Mouse (Mus musculus): ENCODE measurements around the gene Gsto2.

Gsto2 gene

DNA sequence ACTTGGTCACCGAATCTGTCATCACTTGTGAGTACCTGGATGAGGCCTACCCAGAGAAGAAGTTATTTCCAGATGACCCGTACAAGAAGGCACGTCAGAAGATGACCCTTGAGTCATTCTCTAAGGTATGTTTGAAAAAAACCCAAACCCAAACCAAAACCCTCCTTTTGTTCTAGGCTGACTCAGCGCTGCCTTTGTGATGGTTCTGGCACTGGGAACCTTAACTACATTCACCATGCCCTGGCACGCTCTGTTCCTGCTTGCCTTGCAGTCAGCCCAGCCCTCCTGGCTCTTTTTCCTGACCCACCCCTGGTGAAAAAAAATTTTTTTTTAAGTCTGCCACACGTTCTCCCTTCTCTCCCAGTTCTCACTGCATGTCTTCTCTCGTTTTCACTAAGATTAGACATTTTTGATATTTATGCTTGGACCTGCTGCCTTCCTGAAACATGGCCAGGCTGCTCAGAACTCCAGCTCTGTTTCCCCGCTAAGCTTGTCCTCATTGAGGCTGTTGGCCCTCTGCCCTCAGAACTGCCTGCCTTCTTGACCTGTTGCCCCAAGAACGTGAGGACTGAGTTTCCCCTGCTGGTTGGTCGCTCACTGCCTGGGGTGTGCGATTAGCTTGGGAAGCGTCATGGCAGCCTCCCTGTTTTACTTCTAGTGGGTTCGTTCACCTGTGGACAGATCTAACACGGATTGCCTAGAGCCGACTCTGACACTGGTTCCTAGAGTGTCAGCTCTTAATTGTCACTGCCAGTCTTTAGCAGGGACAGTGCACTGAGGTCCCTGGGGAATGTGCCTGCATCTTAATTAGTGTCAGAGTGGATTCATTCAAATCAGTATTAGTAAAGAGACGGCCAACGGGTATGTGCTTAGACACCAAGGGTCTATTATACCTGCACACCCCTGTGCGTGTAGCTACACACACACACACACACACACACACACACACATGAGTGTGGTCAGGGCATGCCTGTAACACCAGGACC is 7.1 kb upstream of the Gsto2 start:
- no peak for DNase-seq (ENCODE audit: low read depth, low spot score)

DNA sequence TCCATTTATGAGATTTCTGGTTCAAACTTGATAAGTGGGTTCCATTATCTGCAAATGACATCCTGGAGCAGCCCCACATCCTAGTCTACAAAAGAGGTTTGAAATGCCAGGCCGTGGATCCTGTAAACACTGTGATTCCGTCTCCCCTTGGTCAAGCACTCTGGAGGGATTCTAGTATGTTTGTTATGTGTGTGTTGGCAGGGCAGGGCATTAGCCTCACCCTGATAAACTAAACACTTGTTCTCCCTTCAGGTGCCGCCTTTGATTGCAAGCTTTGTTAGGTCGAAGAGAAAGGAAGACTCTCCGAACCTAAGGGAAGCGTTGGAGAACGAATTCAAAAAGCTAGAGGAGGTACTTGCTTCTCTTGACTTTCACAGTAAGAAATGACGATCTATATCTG is 6.2 kb upstream of the Gsto2 start:
- no peak for DNase-seq (ENCODE audit: low read depth, low spot score)

DNA sequence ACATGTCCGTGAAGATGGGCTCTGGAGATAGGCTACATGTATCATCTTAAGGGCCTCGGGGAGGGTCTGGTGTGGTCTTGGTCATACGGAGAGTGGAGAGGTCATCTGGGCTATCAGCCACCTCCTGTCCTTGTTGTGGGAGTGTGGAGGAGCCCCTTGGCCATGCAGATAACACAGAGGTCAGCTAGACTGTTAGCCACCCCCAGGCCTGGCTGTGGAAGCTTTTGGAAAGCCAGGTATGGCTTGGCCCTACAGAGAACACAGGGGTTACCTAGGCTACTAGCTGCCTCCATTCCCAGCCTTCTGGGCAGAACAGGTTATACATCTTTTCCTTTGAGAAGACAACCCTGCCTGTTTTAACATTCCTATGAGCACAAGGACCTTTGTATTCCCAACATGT is 2.8 kb upstream of the Gsto2 start:
- DNase-seq (ENCODE audit: low read depth, low spot score) = no peak

DNA sequence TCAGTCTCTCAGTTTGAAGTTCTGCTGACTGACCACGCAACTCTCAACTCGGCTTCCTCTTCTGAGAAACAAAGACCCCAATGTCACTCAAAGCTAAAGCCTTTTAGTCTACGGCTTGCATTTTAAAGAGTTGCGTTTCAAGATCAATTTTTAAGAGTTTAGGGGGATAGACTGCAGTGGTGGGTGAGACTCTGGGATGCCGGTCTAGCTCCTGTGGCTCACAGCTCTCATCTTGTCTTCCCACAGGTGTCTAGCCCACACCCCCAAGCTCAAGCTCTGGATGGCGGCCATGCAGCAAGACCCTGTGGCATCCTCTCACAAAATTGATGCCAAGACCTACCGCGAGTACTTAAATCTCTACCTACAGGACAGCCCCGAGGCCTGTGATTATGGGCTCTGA is 1.3 kb upstream of the Gsto2 start:
- no peak for DNase-seq (ENCODE audit: low read depth, low spot score)

DNA sequence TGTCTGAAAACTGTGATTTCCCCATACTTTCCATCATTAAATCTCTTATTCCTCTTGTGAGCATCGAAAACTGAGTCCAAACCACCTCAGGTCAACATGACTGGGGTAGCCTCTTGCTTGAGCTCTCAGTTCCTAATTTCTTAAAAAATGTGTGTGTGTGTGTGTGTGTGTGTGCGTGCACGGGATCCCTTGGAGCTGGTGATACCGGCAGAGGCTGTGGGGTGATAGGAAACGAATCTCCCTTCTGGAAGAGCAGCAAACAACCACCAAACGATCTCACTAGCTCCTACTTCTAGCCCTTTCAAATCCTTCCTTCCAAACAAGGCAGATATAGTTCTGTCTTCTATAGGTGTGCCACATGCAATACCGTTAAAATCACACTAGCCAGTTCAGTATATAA is 613 bp upstream of the Gsto2 start:
- DNase-seq (ENCODE audit: low read depth, low spot score) = no peak

DNA sequence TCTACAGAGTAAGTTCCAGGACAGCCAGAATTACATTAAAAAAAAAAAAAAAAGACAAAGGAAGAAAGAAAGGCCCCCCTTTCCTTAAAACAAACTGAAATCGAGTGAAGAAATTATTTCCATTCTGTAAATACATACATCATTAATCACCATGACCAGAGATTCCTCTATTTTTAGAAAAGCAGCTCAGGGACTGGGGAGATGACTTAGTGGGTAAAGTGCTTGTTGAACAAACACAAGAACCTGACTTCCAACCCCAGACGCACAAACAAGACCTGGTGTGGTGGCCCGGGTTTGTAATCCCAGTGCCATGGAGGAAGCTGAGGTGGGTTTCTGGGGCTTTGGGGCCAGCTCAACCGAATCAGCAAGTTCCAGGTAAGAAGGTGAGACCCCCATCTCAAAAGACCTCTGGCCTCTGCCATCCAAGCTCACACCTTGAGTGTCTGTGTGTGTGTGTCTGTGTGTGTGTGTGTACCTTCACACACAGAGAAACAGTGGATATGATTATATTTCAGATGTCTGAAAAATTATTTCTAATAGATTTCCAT is 2.4 kb downstream of the Gsto2 start:
- no peak for DNase-seq (ENCODE audit: low read depth, low spot score)

DNA sequence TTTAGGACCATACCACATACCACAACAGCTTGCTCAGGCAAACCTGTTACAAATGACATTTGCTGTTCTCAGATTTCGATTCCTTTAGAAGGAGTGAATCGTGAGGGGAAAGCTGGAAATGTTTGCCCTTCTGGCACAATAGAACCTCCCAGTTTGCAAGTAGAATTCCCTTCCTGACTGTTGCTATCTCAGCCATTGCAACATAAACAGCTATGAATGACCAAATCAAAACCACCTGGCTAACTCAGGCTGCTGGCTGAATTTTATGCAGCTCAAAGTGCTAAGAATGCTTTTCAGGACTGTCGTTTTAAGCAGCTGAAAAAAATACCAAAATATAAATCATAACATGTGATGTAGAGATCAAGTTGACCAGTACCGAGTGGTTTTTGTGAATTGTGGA is 3.6 kb downstream of the Gsto2 start:
- no peak for DNase-seq (ENCODE audit: low read depth, low spot score)

DNA sequence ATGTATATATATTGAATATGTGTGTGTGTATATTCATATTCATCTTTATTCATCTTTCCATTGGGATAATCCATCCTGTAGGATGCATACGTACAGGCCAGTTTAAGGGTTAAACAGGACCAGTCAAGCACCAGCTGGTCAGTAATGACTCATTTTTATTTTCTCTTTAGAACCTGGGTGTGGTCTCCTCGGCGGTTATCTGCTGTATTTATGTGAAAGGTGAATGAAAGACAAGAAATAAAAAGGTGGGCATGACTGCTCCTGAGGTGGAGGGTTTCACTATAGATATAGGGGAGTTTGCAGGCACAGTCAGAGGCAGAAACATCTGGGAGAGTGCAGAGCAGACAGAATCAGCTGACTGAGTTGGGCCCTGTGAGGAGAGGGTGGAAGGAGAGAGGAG is 4.2 kb downstream of the Gsto2 start:
- DNase-seq (ENCODE audit: low read depth, low spot score) = no peak

DNA sequence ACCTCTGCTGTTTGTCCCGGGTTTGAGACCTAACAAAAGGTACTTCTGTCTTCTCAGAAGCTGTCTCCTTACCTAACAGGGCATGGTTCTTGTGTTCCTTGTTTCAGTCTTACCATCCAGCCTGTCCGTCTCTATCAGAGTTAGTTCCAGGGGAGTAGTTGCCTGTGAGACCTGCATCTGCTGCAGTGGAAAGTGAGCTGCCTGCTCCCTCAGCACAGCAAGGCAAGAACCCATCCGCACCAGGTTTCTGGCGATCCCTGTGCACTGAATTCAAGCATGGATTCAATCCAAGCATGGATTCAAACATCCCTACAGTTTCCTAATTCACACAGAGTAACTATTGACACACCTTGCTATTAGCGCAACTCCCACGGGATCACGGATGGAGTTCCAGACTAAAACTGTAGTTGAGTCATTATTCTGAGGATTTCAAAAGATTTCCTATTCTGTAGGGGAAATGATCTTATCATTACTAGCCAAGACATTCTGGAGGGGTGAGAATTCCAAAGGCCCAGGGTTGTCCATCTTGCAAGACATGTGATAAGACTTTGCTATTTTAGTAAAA is 4.8 kb downstream of the Gsto2 start:
- DNase-seq (ENCODE audit: low read depth, low spot score) = no peak

DNA sequence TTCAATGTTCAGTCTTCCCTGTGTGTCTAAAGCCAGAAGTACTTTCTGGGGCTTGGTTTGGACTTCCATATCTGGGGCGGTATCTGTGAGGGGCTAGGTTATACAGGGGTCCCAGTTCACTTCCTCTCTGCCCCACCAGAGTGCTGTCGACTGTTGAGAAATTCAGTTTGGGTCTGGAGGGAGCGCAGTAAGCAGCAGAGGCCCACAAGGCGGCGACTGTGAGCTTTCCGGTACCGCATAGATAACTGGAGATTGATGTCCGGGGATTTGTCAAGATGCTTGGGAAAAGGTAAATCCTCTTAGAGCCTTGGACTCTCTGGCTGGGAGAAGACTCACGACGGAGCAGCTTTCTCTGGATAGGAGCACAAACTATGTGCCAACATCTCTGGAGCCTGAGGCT is 6.2 kb downstream of the Gsto2 start:
- peak; percentile 39 for DNase-seq (ENCODE audit: low read depth, low spot score)

DNA sequence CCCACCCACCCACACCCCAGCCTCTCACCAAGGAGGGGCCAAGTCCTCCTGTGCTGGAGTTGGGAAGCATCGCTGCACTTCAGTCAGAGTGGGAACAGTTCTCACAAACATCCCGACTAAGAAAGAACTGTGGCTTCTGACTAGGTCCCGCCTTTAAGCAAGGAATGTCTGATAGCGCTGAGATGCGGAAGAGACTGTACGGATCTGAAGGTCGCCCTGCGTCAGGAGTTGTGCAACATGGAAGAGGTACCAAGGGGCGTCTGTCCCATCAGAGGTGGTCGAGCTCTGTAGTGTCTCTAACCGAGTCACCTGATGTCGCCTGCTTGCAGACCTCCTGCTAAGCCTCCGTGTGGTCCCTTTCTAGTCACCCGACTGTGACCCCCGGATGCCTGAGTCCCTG is 10.9 kb downstream of the Gsto2 start:
- no peak for DNase-seq (ENCODE audit: low read depth, low spot score)

DNA sequence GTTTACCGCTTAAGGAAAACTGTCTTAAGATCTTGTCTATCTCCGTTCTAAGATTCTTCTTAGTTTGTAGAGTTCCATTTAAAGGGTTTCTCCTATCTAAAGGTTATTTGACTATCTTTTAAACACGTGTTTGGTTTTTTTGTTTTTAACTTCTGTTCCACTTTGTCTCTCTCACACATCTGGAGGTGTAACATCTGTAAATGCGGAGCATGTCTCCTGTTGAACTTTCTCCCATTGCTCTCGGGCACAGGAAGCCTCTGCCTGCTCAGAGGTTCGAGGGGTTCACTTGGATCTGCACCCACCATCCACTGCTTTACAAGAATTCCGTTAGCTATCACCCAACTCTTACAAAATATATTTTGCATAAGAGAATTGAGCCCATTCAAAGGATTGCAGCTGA is 16.2 kb downstream of the Gsto2 start:
- DNase-seq (ENCODE audit: low read depth, low spot score) = no peak

DNA sequence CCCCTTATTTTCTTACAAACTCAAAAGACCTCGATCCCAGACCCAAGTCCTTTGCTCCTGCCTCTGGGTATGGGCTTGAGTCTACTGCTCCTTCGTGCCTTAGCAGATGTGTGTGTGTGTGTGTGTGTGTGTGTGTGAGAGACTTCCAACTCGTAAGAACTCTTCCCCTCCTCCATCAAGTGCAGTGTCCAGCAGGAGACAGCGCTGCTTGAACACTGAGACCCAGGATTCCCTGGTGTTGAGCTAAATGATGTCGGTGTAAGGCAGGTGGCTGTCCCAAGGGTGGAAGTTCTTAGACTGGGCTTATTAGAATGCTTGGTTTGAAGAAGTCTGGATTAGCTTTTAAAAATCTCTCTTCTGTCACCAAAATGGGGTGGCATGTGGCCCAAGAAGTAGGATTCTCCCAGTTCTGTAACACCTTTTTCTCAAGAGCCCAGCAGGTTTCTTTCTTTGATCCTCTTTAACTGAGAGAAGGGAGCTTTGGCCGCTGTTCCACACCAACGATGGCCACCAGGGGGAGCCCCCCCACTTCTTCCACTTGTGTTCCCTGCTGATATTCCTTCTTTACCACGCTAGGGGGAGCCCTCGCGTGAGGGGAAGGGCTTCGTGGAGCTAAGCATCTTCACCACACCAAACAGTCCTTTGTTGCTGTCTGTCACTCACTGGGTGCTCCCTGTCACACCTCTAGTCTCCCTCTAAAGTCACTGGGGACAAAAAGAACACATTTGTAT is 17.0 kb downstream of the Gsto2 start:
- peak; percentile 70 for DNase-seq (ENCODE audit: low read depth, low spot score)

DNA sequence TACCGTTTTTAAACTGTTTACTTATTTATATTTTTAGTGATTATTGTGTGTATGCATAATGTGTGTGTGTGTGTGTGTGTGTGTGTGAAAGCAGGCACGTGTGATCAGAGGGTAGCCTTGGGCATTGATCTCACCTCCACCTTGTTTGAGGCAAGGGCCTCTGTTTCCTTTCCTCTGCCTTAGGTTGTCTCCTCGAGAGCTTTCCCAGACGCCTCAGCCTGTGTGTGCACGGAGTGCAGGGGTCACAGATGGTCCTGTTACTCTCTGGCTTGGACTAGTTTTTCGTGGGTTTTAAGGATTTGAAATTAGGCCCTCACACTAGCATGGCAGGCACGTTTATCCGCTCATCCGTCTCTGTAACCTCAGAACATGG is 17.5 kb downstream of the Gsto2 start:
- no peak for DNase-seq (ENCODE audit: low read depth, low spot score)

DNA sequence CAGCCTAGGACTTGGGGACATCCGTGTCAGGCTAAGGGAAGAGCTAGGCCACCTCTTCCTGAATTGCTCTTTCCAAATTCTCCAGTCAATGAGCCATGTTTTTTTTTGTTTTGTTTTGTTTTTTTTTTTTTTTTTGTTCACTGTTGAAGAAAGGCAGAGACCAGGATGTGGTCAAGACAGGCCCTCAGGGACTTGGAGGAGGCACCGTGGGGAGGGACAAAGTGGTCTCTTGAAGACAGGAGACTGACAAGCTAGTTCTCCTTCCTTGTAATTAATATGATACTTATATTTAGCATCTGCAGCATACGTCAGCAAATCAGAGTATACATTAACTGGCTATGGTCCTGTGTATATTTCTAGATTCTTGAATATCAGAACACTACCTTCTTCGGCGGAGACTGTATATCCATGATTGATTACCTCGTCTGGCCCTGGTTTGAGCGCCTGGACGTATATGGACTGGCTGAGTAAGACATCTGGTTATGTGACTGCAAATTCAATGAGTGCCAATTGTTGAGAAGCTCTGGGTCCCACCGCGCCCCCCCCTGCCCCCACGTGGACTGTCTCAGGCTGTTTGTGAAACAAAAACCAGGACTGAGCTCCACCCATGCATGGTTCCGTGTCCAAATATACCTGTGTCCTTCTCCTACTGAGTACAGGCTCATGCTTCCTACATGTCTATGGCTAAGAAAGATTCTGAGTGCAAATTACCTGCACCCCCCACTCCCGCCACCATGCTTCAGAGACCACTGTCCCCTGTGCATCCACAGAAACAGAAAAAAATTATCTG is 19.2 kb downstream of the Gsto2 start:
- no peak for DNase-seq (ENCODE audit: low read depth, low spot score)

DNA sequence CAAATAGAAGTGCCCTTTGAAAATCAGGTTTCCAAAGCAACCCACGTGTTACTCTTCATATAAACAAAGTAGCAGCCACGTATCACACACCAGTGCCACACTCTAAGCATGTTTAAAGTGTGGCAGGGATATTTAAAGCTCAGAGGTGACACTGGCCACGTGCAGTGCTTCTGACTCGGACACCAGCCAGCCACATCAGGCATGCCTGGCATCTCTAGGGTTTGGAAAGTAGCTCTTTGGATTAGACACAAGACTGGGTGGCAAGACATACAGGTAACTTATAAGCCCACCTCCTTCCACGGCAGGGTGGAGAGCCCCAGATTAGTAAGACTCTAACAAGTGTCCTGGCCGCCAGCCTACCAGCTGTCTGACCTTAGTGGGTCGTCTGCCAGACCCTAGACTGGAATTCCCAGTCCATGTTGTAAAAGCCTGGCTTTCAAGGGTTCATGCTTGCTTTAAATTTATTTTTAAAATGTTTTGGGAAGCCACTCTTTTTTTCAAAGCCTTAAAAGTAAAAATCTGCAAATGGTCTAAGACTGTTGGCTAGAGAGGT is 19.9 kb downstream of the Gsto2 start:
- DNase-seq (ENCODE audit: low read depth, low spot score) = no peak

DNA sequence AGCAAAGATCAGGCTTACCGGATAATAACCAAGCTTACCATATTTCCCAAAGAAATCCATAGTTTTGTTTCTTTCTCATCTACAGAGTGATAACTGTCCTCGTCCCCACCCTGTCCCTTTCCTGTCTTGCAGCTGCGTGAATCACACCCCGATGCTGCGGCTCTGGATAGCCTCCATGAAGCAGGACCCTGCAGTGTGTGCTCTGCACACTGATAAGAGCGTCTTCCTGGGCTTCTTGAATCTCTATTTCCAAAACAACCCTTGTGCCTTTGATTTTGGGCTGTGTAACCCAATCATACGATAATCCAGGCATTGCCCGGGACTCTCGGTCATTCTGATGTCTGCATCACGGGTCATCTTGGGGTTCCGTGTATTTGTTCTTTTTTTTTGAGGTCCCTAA is 20.6 kb downstream of the Gsto2 start:
- DNase-seq (ENCODE audit: low read depth, low spot score) = no peak

DNA sequence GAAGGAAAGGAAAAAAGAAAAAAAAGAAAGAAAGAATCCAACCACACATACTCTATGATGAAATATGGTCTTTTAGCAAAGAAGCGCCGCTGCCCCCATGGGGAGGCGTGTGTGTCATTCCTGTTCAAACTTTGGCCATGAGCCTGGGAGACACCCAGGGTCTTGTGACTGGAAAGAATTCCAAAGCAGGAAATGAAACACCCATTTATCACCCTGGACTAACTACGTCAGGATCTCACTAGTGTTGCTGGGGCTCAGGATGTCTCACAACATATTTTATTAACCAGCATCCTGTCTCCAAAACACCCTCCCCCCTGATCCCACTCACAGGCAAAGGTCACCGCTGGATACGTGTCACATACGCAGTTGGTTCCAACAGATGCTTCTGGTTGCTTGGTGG is 21.3 kb downstream of the Gsto2 start:
- DNase-seq (ENCODE audit: low read depth, low spot score) = no peak

DNA sequence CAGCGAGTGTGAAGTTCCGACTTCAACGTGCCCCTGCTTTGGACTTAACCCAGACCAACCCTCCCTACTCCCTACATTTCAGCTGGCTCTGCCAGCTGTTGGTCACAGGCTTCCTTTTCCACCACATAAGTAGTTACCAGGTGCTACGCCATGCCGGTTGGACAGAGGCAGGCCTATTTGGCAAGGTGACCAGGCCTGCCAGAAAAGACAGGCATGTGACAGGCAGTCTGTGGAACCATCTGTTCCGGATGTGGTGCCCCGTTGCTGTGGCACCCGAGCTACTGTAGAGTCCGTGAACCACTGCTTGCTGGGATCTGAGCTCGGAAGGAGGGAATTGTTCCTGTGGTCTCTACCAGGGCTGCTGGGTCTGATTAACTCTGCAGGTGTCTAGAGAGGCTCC is 22.1 kb downstream of the Gsto2 start:
- no peak for DNase-seq (ENCODE audit: low read depth, low spot score)

DNA sequence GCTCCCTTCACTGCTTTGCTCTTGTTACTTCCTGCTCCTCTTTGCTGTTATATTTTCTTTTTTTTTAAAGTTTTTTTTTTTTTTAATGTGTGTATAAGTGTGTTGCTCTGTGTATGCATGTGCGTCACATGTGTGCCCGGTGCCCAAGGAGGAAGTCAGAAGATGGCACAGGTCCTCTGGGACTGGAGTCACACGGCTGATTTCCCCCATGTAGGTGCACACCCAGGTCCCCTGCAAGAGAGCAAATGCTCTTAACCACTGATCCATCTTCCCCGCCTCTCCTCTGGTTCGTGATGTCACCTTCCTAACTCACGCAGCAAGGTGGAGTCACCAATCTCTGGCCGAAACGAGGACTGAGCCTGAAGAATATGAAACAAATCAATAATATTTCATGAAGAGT is 22.7 kb downstream of the Gsto2 start:
- DNase-seq (ENCODE audit: low read depth, low spot score) = no peak

DNA sequence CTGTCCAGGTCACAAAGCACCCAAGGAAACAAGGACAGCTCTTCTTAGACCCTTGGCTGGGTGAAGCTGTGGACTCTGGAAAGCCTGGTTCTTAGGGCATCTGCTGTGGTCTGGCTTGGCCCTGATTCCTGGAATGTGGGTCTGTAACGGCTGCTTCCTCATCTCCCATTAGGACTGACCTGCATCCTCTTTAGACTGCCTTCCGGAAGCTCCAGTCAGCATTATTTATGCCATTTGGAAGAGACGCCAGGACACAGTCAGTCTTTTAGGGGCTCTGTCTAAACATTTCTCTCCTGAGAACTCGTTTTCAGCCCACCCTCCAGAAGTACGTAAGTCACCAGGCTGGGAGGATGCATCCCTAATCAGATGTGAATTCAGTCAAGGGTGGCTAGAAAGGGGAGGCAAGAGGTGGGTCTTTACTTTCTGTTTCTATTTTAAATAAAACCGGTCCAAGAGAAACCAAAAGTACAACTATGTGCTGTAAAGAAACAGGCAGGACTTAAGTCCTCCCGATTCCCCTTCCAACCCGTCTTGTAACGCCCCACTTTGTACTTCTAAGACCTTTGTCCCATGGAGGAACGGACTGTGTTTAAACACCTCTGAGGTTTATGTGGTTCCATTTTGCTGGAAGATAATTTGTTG is 25.3 kb downstream of the Gsto2 start:
- no peak for DNase-seq (ENCODE audit: low read depth, low spot score)
